Mouse (Mus musculus) induced T-regulatory cell, adult 2 months (primary cell): ENCODE data around the gene Dlx4.
A peak's percentile ranks its signal among the peaks of the same experiment; 100 is the strongest.

Source experiments
- DNase-seq: peaks from one replicate; pipeline ENCODE4 v3.0.0-alpha.2; 2012; ENCODE audit warnings: low read depth

The Dlx4 gene

GRCm38 (mm10) chr11:95145851-95146403, at the start of gene Dlx4:
TSS of gene Dlx4 (minus strand) at chr11:95146263.
- peak; percentile 53 for DNase-seq

DNA sequence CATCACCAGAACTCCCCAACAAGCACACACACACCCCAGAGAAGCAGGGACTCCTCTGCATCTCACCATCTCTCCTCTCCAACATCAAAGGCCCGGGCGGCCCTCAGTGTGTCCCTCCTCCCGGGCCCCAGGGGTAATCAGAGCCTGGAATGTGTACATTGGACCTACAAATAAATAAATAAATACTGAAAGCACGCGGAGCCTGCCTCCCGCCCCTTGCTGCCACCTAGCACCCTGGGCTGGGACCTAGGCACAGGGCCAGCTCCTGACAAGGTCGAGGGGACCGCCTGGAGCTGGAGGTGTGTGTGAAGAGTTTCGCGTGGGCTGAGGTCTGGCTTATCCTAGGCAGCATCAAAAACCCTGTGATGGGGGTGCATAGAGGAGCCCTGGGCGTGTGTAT, 43.8 kb upstream of the Dlx4 start:
- no peak for DNase-seq

DNA sequence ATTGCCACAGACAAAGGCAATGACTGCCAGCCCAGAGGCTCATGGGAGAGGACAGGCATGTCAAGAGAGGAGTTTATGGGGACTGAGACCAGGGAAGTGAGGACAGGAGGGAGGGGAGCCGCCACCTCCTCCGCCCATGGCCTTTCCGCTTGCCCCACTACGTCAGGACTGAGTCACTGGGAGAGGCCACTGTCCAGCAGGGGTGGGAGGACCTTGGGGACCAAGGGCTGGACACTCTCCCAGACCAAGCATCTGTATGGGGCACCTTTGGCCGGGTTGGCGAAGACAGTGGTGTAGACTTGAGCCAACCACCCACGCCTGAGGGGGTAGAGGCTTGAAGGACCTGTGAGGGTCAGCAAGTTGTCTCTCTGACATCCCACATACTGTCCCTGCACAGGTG, 40.8 kb upstream of the Dlx4 start:
- no peak for DNase-seq

GRCm38 (mm10) chr11:95185700-95186099, 39.6 kb upstream of the Dlx4 start:
- DNase-seq: no peak

DNA sequence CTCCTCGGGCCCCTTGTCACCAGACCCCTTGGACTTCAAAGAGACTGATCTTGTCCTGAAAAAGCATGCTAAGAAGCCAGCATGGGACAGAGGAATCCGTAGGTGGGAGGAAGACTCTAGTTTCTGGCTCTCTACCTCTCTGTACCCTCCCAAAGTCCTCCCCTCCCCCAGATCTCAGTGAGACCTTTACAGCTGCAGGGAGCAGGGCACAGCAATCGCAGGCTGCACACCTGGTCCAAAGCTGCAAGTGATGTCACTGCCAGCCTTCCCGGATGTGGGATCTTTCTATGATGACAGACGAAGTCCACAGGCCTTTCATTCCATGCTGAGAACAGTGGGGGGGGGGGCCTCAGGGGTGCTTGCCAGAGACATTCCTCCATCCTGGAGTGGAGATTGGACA, 38.5 kb upstream of the Dlx4 start:
- DNase-seq: no peak

DNA sequence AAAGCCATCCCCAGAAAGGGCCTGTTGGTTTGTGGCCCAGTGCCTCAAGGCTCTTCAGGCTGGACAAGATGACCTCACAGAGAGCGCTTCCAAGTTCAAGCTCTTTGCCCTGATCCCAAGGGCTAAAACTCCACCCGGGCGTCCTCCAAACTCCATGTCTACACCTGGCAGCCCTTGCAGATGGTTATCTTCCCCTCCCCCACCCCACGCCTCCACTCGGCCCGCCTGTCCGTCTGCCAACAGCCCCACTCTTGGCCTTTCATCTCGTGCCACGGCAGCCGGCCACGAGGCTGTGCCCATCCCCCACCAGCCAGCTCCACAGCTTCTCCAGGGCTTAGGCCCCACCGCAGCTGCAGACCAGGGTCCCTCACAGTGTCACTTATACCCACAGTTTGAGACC, 33.2 kb upstream of the Dlx4 start:
- no peak for DNase-seq

DNA sequence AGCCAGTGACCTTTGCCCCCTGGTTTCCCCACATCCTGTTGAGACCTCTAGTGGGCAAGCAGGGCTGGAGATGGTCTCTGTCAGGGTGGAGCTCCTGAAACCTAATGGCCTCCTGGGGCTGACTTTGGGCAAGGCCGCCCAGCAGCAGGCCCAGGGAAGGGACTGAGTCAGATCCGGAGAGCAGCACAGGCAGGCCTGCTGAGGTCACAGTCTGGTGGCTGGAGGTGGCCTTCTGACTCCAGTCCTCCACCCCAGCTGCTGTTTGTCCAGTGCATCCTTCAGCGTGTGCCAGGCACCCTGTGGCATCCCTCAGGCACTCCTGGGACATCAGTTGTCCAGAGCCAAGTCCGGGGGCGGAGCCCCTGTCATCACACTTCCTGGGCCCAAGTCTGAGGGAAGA, 19.8 kb upstream of the Dlx4 start:
- no peak for DNase-seq

GRCm38 (mm10) chr11:95161708-95162107, 15.6 kb upstream of the Dlx4 start:
- DNase-seq: no peak

GRCm38 (mm10) chr11:95160693-95161092, 14.6 kb upstream of the Dlx4 start:
- peak; percentile 19 for DNase-seq

DNA sequence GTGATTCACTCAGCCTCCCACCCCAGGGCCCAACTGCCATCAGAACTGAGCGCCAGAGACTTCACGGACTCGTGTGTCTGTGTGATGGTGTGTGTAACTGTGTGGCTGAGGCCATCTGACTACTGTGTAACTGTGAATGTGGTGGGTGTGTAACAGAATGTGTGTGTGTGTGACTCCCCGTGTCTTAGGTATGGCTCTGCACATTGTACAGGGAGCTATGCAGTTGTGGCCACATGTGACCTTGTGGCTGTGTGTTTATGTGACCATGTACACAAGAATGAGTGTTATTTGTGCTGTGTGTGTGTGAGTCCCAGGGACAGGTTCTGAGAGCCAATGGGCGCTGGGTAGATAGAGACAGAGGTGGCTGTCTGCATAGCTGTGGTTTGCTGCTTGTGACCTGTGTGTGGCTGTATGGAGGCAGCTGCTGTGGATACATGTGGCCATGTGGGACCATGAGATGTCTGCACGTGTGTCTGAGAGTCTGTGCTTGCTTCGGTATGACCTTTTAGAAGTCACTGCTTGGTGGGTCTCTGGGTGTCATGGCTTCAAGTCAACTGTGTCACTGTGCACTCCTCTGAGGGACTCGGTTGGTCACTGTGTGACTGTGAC, 13.8 kb upstream of the Dlx4 start:
- DNase-seq: no peak

DNA sequence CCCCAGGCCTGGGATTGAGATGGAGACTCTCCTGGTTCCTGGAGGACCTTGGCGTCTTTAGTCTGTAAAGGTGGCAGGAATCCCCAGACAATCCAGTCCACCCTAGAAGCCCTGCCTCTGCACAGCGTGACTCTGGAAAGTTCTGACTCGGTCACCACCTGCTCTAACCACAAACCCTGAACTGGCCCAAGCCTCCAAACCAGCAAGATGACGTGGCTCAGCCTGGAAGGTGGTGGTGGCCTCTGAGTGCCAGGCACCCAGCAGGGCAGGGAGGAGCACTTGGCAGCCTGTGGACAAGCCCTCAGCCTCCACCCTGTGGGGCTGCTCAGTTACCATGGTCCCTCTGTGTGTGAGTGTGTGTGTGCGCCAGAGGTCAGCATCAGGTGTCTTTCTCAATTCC, 11.8 kb upstream of the Dlx4 start:
- DNase-seq: no peak

GRCm38 (mm10) chr11:95157356-95157755, 11.3 kb upstream of the Dlx4 start:
- no peak for DNase-seq

GRCm38 (mm10) chr11:95155511-95155910, 9.4 kb upstream of the Dlx4 start:
- DNase-seq: no peak

DNA sequence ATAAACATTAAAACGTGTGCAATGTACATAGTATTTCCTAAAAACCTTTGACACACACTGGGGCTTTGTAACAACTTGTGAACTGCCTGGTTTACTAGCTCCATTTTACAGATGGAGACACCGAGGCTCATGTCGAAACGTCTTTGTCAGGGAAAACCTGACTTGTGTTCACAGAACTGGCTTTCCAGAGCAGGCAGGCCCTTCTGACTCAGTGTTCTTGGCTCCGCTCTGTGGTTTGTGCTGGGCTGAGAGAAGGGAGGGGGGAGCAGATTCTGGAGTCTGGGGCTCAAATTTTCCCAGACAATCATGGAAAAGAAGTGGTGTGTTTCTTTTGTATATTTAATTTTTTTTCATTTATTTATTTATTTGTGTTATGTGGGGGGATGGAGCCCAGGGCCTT, 7.6 kb upstream of the Dlx4 start:
- no peak for DNase-seq

DNA sequence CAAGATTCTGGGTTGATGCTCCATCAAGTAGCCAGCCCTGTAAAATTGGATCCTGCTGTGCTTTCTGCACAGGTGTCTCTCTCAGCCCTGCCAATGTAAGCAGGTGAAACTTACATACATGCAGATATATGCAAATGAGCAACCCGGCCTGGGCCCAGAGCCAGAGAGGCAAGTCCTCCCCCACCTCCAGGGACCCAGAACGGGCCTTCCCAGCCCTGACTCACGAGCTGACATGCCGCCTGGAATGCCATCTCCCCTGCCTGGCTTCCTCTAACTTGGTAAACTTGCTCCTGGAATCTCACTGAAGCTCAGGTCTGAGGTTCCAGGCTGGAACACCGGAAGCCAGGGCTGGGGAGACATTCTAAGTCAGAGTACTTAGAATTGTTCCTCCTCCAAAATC, 7.1 kb upstream of the Dlx4 start:
- no peak for DNase-seq

DNA sequence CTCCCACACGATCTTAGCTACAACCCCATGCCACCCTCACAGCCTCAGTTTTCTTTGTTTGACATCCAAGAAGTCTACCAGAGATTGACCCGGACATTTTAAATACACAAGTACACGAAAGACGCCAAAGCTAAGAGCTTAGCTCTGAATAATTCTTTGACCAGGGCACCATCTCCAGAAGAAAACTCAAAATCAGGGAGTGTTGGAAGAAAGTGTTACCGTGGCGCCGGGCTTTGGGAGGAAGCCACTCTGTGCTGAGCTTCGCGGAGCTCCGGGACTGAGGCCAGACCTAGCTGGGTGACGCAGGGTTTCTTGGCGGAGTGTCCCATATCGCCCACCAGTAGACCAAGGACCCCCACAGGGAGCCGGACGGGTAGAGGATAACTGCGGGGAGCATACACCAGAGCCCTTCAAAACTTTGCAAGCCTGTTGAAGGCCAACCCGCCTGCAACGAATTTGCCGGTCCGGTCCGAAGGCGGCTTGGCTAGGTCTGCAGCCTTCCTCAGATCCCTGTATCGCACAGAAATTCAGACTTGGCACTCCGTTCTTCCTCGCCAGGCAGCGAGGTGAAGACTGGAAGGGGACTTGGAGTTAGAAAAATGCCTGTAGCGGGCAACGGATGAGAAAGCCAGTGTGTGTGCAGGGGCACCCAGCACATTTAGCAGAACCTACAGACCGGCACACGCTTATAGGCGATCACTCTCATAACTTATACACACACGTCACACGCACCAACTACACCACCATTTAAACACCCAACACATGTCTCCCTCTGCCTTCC, 4.4 kb upstream of the Dlx4 start:
- DNase-seq: no peak

DNA sequence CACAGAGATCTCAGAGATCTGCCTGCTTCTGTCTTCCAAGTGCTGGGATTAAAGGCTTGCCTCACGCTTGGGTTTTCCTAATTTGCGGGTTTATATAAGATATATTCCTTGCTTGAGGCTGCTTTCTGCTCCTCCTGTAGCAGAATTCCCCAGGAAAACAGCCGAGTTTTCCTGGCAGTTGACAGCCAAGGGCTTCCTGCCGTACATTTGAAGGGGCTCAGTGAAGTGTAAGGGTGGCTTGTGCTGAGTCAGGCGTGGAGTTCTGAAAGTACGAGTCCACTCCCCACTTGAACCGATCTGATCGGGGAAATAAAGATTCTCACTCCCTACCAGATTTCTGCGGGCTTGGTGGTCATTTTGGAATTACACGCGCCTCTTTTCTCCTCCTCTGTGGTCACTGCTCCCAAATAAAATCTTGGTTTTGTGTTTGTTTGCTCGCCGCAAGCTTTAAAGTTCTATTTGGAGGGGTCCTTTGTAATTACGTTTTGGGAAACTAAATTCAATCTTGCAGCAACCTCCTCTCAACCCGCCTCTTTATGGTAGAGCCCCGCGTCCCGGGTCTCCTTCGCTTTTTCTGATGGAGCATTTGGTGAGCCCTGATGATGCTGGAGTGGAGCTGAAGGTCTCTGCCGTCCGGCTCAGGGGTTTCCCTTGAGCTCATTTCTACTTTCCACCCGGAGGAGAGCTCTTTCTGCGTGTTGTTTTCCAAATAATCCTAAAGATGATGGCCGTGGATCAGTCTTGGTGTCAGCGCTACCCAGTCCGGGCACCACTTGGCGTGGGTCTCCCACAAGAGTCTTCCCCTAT, 3.6 kb upstream of the Dlx4 start:
- DNase-seq: no peak

DNA sequence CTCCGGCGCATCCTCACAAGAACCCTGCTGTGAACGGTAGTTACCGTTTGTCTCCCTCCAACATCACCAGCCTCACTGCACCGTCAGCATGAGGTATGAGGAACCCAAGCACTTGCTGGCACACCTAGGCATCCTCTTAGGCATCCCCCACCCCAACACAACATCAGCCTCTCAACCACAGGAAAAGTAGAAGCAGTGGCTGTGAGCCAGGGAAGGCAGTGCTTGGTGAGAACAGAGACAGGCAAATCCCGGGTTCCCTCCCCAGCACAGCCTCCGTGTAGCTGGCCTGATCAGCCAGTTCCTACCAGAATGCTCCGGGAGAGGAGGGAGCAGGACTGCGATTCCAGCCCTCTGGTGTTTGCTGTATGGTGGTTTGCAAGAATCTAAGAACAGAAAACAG, 2.7 kb upstream of the Dlx4 start:
- no peak for DNase-seq

DNA sequence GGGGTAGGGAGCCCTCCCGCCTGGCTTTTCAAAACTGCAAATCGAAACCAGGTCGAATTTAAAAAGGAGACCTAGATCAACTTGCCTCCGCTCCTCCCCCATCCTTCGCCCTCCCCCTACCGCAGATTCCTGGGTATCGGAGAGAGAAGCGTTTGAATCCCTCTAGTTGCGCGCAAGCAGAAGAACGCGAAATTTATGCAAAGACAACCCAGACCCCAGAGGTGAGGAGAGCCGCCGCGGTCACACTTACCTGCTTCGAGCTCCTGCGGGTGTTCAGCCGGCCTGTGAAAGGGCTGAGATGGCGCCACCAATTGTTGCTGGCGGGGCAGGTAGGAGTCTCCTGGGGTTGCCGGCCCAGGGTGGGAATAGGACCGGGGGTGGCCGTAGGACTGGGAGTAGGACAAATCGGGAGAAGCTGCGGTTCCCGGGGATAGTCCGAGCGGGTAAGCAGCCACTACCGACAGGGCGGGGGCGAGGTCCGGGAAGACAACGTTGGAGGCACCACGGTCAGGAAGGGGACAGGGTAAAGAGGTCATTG, 1.0 kb downstream of the Dlx4 start:
- DNase-seq: peak; percentile 32

GRCm38 (mm10) chr11:95144091-95144945, 1.7 kb downstream of the Dlx4 start:
- DNase-seq: no peak

- no peak for DNase-seq
These were observed 2.4 kb downstream of the Dlx4 start for GRCm38 (mm10) chr11:95143663-95144062.
